Mouse (Mus musculus): ENCODE measurements around the gene Slc25a41. TPM values are rescaled to one million over a fixed set of nuclear protein-coding genes. Genes with fewer than 3 reads are reported as not detected.
A peak's percentile ranks its signal among the peaks of the same experiment; 100 is the strongest.

The Slc25a41 gene
- not detected in 2 replicates for polyA plus RNA-seq (2014; fragmentation: Nextera tagmentation; extraction: Ambion mirVana)

GRCm38 (mm10) chr17:57041554-57041953 lies at the start of gene Slc25a41:
Gene Slc25a41, minus strand, starts transcription at chr17:57041654.
- Histone ChIP-seq H3K27ac (ENCODE audit: low read depth, low read length) (no peak within 1 kb of the TSS), H3K4me2 (ENCODE audit: low read depth, low read length) (no peak within 1 kb of the TSS), H3K36me3 (ENCODE audit: control insufficient read depth, insufficient read depth, low read length) (0 out of 2 replicates have a peak, but pooled peaks cover 6% of the 10 kb centered on the region), H3K4me1 (ENCODE audit: control insufficient read depth, insufficient read depth, low read length) (no peaks in the 10 kb centered on the region), H3K9me3 (ENCODE audit: control insufficient read depth, low read length) (no peaks in the 10 kb centered on the region), H3K9ac (replicated peaks; ENCODE audit: low read depth, low read length) (no peak within 1 kb of the TSS), H3K4me3 (ENCODE audit: low read depth, low read length) (no peak within 1 kb of the TSS), H3K27me3 (ENCODE audit: control insufficient read depth, insufficient read depth, low read length) (no peaks in the 10 kb centered on the region; the same call in 1 of the 2 replicates)
- 74% methylated on average over 8 of the region's 8 CpGs for WGBS
- ATAC-seq (ENCODE audit: low read depth) = no peak

- Histone ChIP-seq H3K9ac (replicated peaks; ENCODE audit: low read depth, low read length) (peak within 1 kb of the TSS; percentile 81), H3K27ac (ENCODE audit: low read depth, low read length) (peak within 1 kb of the TSS; percentile 83), H3K9me3 (ENCODE audit: control insufficient read depth, low read length) (no peaks in the 10 kb centered on the region), H3K36me3 (ENCODE audit: control insufficient read depth, insufficient read depth, low read length) (peaks cover 9% of the 10 kb centered on the region), H3K4me3 (ENCODE audit: low read depth, low read length) (peak within 1 kb of the TSS; percentile 61), H3K27me3 (ENCODE audit: control insufficient read depth, insufficient read depth, low read length) (no peaks in the 10 kb centered on the region), H3K4me1 (ENCODE audit: control insufficient read depth, insufficient read depth, low read length) (peaks cover 5% of the 10 kb centered on the region), H3K4me2 (ENCODE audit: low read depth, low read length) (peak within 1 kb of the TSS; percentile 62)
- ATAC-seq (ENCODE audit: low read depth) = peak; percentile 96
- WGBS = under 1% methylated on average over 31 of the region's 31 CpGs
These were observed 45.8 kb upstream of the Slc25a41 start, which contains the start of gene Tubb4a for GRCm38 (mm10) chr17:57087049-57087832. Gene Tubb4a, minus strand, starts transcription at chr17:57087782.

GRCm38 (mm10) chr17:57085970-57086757 lies 44.7 kb upstream of the Slc25a41 start:
- H3K4me2 ChIP-seq (ENCODE audit: low read depth, low read length) = peak overlapping the region; percentile 62
- H3K9ac ChIP-seq (replicated peaks; ENCODE audit: low read depth, low read length) = peak overlapping the region; percentile 81; the same call in 1 of the 2 replicates
- H3K4me3 ChIP-seq (ENCODE audit: low read depth, low read length) = peak overlapping the region; percentile 61
- 86% methylated on average over 11 of the region's 11 CpGs for WGBS
- peaks cover 12% of the 10 kb centered on the region for H3K36me3 ChIP-seq (ENCODE audit: control insufficient read depth, insufficient read depth, low read length)
- H3K27ac ChIP-seq (ENCODE audit: low read depth, low read length) = no peak overlapping the region
- H3K27me3 ChIP-seq (ENCODE audit: control insufficient read depth, insufficient read depth, low read length) = no peaks in the 10 kb centered on the region
- no peak for ATAC-seq (ENCODE audit: low read depth)
- H3K9me3 ChIP-seq (ENCODE audit: control insufficient read depth, low read length) = no peaks in the 10 kb centered on the region
- peaks cover 5% of the 10 kb centered on the region for H3K4me1 ChIP-seq (ENCODE audit: control insufficient read depth, insufficient read depth, low read length)

- Histone ChIP-seq H3K27me3 (ENCODE audit: control insufficient read depth, insufficient read depth, low read length) (no peaks in the 10 kb centered on the region), H3K9ac (replicated peaks; ENCODE audit: low read depth, low read length) (no peak overlapping the region), H3K4me2 (ENCODE audit: low read depth, low read length) (no peak overlapping the region), H3K4me3 (ENCODE audit: low read depth, low read length) (no peak overlapping the region), H3K36me3 (ENCODE audit: control insufficient read depth, insufficient read depth, low read length) (peaks cover 23% of the 10 kb centered on the region), H3K27ac (ENCODE audit: low read depth, low read length) (no peak overlapping the region), H3K9me3 (ENCODE audit: control insufficient read depth, low read length) (no peaks in the 10 kb centered on the region), H3K4me1 (ENCODE audit: control insufficient read depth, insufficient read depth, low read length) (peaks cover 5% of the 10 kb centered on the region)
- ATAC-seq (ENCODE audit: low read depth) = no peak
- 89% methylated on average over 5 of the region's 5 CpGs for WGBS
These were observed 41.0 kb upstream of the Slc25a41 start for GRCm38 (mm10) chr17:57082481-57082880.

GRCm38 (mm10) chr17:57081234-57081842 lies 39.9 kb upstream of the Slc25a41 start:
- no peak for ATAC-seq (ENCODE audit: low read depth)
- H3K27ac ChIP-seq (ENCODE audit: low read depth, low read length) = no peak overlapping the region
- peaks cover 4% of the 10 kb centered on the region for H3K4me1 ChIP-seq (ENCODE audit: control insufficient read depth, insufficient read depth, low read length)
- 94% methylated on average over 31 of the region's 31 CpGs for WGBS
- H3K9ac ChIP-seq (replicated peaks; ENCODE audit: low read depth, low read length) = no peak overlapping the region
- H3K27me3 ChIP-seq (ENCODE audit: control insufficient read depth, insufficient read depth, low read length) = no peaks in the 10 kb centered on the region
- peaks cover 23% of the 10 kb centered on the region for H3K36me3 ChIP-seq (ENCODE audit: control insufficient read depth, insufficient read depth, low read length)
- no peak overlapping the region for H3K4me3 ChIP-seq (ENCODE audit: low read depth, low read length)
- no peaks in the 10 kb centered on the region for H3K9me3 ChIP-seq (ENCODE audit: control insufficient read depth, low read length)
- H3K4me2 ChIP-seq (ENCODE audit: low read depth, low read length) = no peak overlapping the region

GRCm38 (mm10) chr17:57079919-57080318 lies 38.5 kb upstream of the Slc25a41 start:
- Histone ChIP-seq H3K4me1 (ENCODE audit: control insufficient read depth, insufficient read depth, low read length) (no peaks in the 10 kb centered on the region), H3K27ac (ENCODE audit: low read depth, low read length) (no peak overlapping the region), H3K36me3 (ENCODE audit: control insufficient read depth, insufficient read depth, low read length) (peaks cover 23% of the 10 kb centered on the region), H3K27me3 (ENCODE audit: control insufficient read depth, insufficient read depth, low read length) (no peaks in the 10 kb centered on the region), H3K4me3 (ENCODE audit: low read depth, low read length) (no peak overlapping the region), H3K4me2 (ENCODE audit: low read depth, low read length) (no peak overlapping the region), H3K9me3 (ENCODE audit: control insufficient read depth, low read length) (no peaks in the 10 kb centered on the region), H3K9ac (replicated peaks; ENCODE audit: low read depth, low read length) (no peak overlapping the region)
- 77% methylated on average over 3 of the region's 3 CpGs for WGBS
- ATAC-seq (ENCODE audit: low read depth) = no peak

GRCm38 (mm10) chr17:57078336-57078735 lies 36.9 kb upstream of the Slc25a41 start, which contains the start of gene Dennd1c:
Gene Dennd1c, minus strand, starts transcription at chr17:57078514.
- 53% methylated on average over 6 of the region's 6 CpGs for WGBS
- H3K27ac ChIP-seq (ENCODE audit: low read depth, low read length) = no peak within 1 kb of the TSS
- no peak for ATAC-seq (ENCODE audit: low read depth)

GRCm38 (mm10) chr17:57076916-57077315 lies 35.5 kb upstream of the Slc25a41 start:
- no peak overlapping the region for H3K27ac ChIP-seq (ENCODE audit: low read depth, low read length)
- H3K4me3 ChIP-seq (ENCODE audit: low read depth, low read length) = no peak overlapping the region
- no peaks in the 10 kb centered on the region for H3K27me3 ChIP-seq (ENCODE audit: control insufficient read depth, insufficient read depth, low read length)
- no peak for ATAC-seq (ENCODE audit: low read depth)
- H3K36me3 ChIP-seq (ENCODE audit: control insufficient read depth, insufficient read depth, low read length) = peaks cover 13% of the 10 kb centered on the region
- H3K4me2 ChIP-seq (ENCODE audit: low read depth, low read length) = no peak overlapping the region
- 73% methylated on average over 3 of the region's 3 CpGs for WGBS
- H3K9ac ChIP-seq (replicated peaks; ENCODE audit: low read depth, low read length) = no peak overlapping the region
- H3K9me3 ChIP-seq (ENCODE audit: control insufficient read depth, low read length) = no peaks in the 10 kb centered on the region
- no peaks in the 10 kb centered on the region for H3K4me1 ChIP-seq (ENCODE audit: control insufficient read depth, insufficient read depth, low read length)

More at GRCm38 (mm10) chr17:57078336-57078735, 36.9 kb upstream of the Slc25a41 start, which contains the start of gene Dennd1c:
- H3K4me3 ChIP-seq (ENCODE audit: low read depth, low read length) = no peak within 1 kb of the TSS
- no peak within 1 kb of the TSS for H3K9ac ChIP-seq (replicated peaks; ENCODE audit: low read depth, low read length)
- H3K4me2 ChIP-seq (ENCODE audit: low read depth, low read length) = no peak within 1 kb of the TSS
- no peaks in the 10 kb centered on the region for H3K9me3 ChIP-seq (ENCODE audit: control insufficient read depth, low read length)
- no peaks in the 10 kb centered on the region for H3K27me3 ChIP-seq (ENCODE audit: control insufficient read depth, insufficient read depth, low read length)
- H3K4me1 ChIP-seq (ENCODE audit: control insufficient read depth, insufficient read depth, low read length) = no peaks in the 10 kb centered on the region
- peaks cover 18% of the 10 kb centered on the region for H3K36me3 ChIP-seq (ENCODE audit: control insufficient read depth, insufficient read depth, low read length)
